Mouse (Mus musculus) kidney, postnatal 0 days (tissue): ENCODE results near the gene Trappc5. TPM values are rescaled to one million over a fixed set of nuclear protein-coding genes. Genes with fewer than 3 reads are reported as not detected.

Source experiments
- ATAC-seq: fragments of 200-750 bp; cut with Nextera tagmentation; replicated peaks from 2 replicates; pipeline ENCODE4 v1.8.0; 2017; ENCODE audit warnings: low read depth, moderate number of reproducible peaks, moderate TSS enrichment, moderate library complexity; ENCODE audit not compliant: low FRiP score
- DNase-seq: peaks from one replicate; pipeline ENCODE4 v3.0.0-alpha.2; 2016; ENCODE audit warnings: low spot score
- H3K27ac ChIP-seq: fragments of 300-500 bp; sonication (generic); 2 replicates; pipeline ENCODE4 v1.5.1; 2014; ENCODE audit warnings: mild to moderate bottlenecking
- H3K27me3 ChIP-seq: fragments of 300-500 bp; sonication (generic); 2 replicates; pipeline ENCODE4 v1.6.1; 2014; ENCODE audit warnings: low read length, mixed read lengths; ENCODE audit not compliant: insufficient read depth
- H3K36me3 ChIP-seq: fragments of 300-500 bp; sonication (generic); 2 replicates; pipeline ENCODE4 v1.6.1; 2014; ENCODE audit warnings: low read length, mixed read lengths; ENCODE audit not compliant: insufficient read depth
- H3K4me1 ChIP-seq: fragments of 300-500 bp; sonication (generic); replicated peaks from 2 replicates; pipeline ENCODE4 v1.6.1; 2014; ENCODE audit warnings: antibody characterized with exemption, low read length, mixed read lengths; ENCODE audit not compliant: insufficient read depth
- H3K4me2 ChIP-seq: fragments of 300-500 bp; sonication (generic); 2 replicates; pipeline ENCODE4 v1.6.1; 2014; ENCODE audit warnings: mild to moderate bottlenecking, low read length, moderate library complexity, mixed read lengths
- H3K4me3 ChIP-seq: fragments of 300-500 bp; sonication (generic); replicated peaks from 2 replicates; pipeline ENCODE4 v1.5.1; 2014; ENCODE audit warnings: low read depth, low read length
- H3K9ac ChIP-seq: fragments of 300-500 bp; sonication (generic); 2 replicates; pipeline ENCODE4 v1.6.1; 2014; ENCODE audit warnings: low read depth, low read length
- H3K9me3 ChIP-seq: fragments of 300-500 bp; sonication (generic); replicated peaks from 2 replicates; pipeline ENCODE4 v1.6.1; 2016; ENCODE audit warnings: low read length, inconsistent platforms, mixed read lengths
- CTCF ChIP-seq: IDR thresholded peaks from 2 replicates; pipeline ENCODE4 v1.5.1; 2016; ENCODE audit warnings: antibody characterized with exemption, low read depth, mild to moderate bottlenecking, moderate library complexity
- WGBS: fragments of 180-500 bp; shearing (Covaris S2); extraction: QIAGEN DNeasy Blood & Tissue Kit; methylation state at CpG from one replicate; pipeline ENCODE4 v1.1.7; 2014; 5-methylcytosine and 5-hydroxymethylcytosine counted together
- polyA plus RNA-seq: library from polyadenylated mRNA; unstranded; fragments of >200 nt; fragmentation: Nextera tagmentation; extraction: Ambion mirVana; gene quantifications from 2 replicates; pipeline ENCODE4 v1.2.1, GENCODE M21; 2015

Trappc5 gene
- polyA plus RNA-seq, 1 experiment from 2014 or later: 32.1 TPM

GRCm38 (mm10) chr8:3655526-3655925, 20.6 kb upstream of the Trappc5 start, which contains the start of gene Retn:
Gene Retn (plus strand): TSS chr8:3655770.
- no peaks in the 10 kb centered on the region for H3K4me1 ChIP-seq
- H3K27me3 ChIP-seq: no peaks in the 10 kb centered on the region
- no peaks in the 10 kb centered on the region for H3K9me3 ChIP-seq
- WGBS: 66% methylated on average over 3 of the region's 3 CpGs
- H3K36me3 ChIP-seq: no peaks in the 10 kb centered on the region
- no peak within 1 kb of the TSS for H3K4me2 ChIP-seq
- no peak within 1 kb of the TSS for H3K9ac ChIP-seq
- no peak for ATAC-seq
- no peak within 1 kb of the TSS for H3K27ac ChIP-seq
- no peak within 1 kb of the TSS for H3K4me3 ChIP-seq
- TF ChIP-seq CTCF: no peak
- DNase-seq: no peak

- Histone ChIP-seq H3K4me2 (no peak overlapping the region), H3K9me3 (no peaks in the 10 kb centered on the region), H3K36me3 (no peaks in the 10 kb centered on the region), H3K9ac (no peak overlapping the region), H3K27me3 (no peaks in the 10 kb centered on the region), H3K27ac (no peak overlapping the region), H3K4me1 (no peaks in the 10 kb centered on the region), H3K4me3 (no peak overlapping the region)
- DNase-seq (no peak), ATAC-seq (no peak; the same call in 1 of the 2 replicates)
- 9% methylated on average over 7 of the region's 7 CpGs for WGBS
- no peak for TF ChIP-seq CTCF
These were observed 19.2 kb upstream of the Trappc5 start for GRCm38 (mm10) chr8:3656725-3657381.

- WGBS: 75% methylated on average over 8 of the region's 8 CpGs
- H3K4me3 ChIP-seq: no peak overlapping the region
- H3K27me3 ChIP-seq: no peaks in the 10 kb centered on the region
These were observed 15.2 kb upstream of the Trappc5 start for GRCm38 (mm10) chr8:3660889-3661288.

GRCm38 (mm10) chr8:3664405-3664804, 11.7 kb upstream of the Trappc5 start:
- Histone ChIP-seq H3K4me1 (no peaks in the 10 kb centered on the region), H3K9me3 (no peaks in the 10 kb centered on the region), H3K4me3 (no peak overlapping the region), H3K36me3 (no peaks in the 10 kb centered on the region), H3K9ac (no peak overlapping the region), H3K27ac (no peak overlapping the region), H3K27me3 (no peaks in the 10 kb centered on the region), H3K4me2 (no peak overlapping the region)
- DNase-seq (no peak), ATAC-seq (no peak)
- TF ChIP-seq CTCF: no peak
- WGBS: 64% methylated on average over 5 of the region's 5 CpGs

More at GRCm38 (mm10) chr8:3660889-3661288, 15.2 kb upstream of the Trappc5 start:
- DNase-seq (no peak), ATAC-seq (no peak)
- H3K9ac ChIP-seq: no peak overlapping the region
- H3K9me3 ChIP-seq: no peaks in the 10 kb centered on the region
- H3K36me3 ChIP-seq: no peaks in the 10 kb centered on the region
- TF ChIP-seq CTCF: no peak
- no peak overlapping the region for H3K27ac ChIP-seq
- H3K4me1 ChIP-seq: no peaks in the 10 kb centered on the region
- no peak overlapping the region for H3K4me2 ChIP-seq

GRCm38 (mm10) chr8:3665507-3665906, 10.6 kb upstream of the Trappc5 start, which contains the start of gene Mcemp1:
Gene Mcemp1 (plus strand): TSS chr8:3665754.
- Histone ChIP-seq H3K4me2 (no peak within 1 kb of the TSS), H3K27ac (no peak within 1 kb of the TSS), H3K4me1 (no peaks in the 10 kb centered on the region), H3K27me3 (no peaks in the 10 kb centered on the region), H3K4me3 (no peak within 1 kb of the TSS), H3K9ac (no peak within 1 kb of the TSS), H3K9me3 (no peaks in the 10 kb centered on the region), H3K36me3 (no peaks in the 10 kb centered on the region)
- TF ChIP-seq CTCF: no peak
- WGBS: 61% methylated on average over 6 of the region's 6 CpGs
- no peak for DNase-seq
- ATAC-seq: no peak

- H3K4me3 ChIP-seq: no peak overlapping the region
- H3K9ac ChIP-seq: no peak overlapping the region
- 80% methylated on average over 2 of the region's 2 CpGs for WGBS
- no peak for ATAC-seq
- no peaks in the 10 kb centered on the region for H3K9me3 ChIP-seq
- no peaks in the 10 kb centered on the region for H3K4me1 ChIP-seq
- no peaks in the 10 kb centered on the region for H3K36me3 ChIP-seq
- DNase-seq: no peak
- no peak overlapping the region for H3K27ac ChIP-seq
- TF ChIP-seq CTCF: no peak
- no peaks in the 10 kb centered on the region for H3K27me3 ChIP-seq
- no peak overlapping the region for H3K4me2 ChIP-seq
These were observed 5.7 kb upstream of the Trappc5 start for GRCm38 (mm10) chr8:3670388-3670787.

- no peaks in the 10 kb centered on the region for H3K27me3 ChIP-seq
- TF ChIP-seq CTCF: peak; percentile 86
- peak; percentile 90 for DNase-seq
- WGBS: 2% methylated on average over 23 of the region's 23 CpGs
- peak within 1 kb of the TSS; percentile 54; the same call in 1 of the 2 replicates for H3K27ac ChIP-seq
- no peaks in the 10 kb centered on the region for H3K36me3 ChIP-seq
- H3K9me3 ChIP-seq: no peaks in the 10 kb centered on the region
- H3K9ac ChIP-seq: peak within 1 kb of the TSS; percentile 58
- H3K4me2 ChIP-seq: peak within 1 kb of the TSS; percentile 75
- H3K4me3 ChIP-seq: peak within 1 kb of the TSS; percentile 44
- H3K4me1 ChIP-seq: no peaks in the 10 kb centered on the region
- ATAC-seq: peak; percentile 73
These were observed 4.1 kb upstream of the Trappc5 start, which contains the start of gene Fcor for GRCm38 (mm10) chr8:3671980-3672491. Gene Fcor (minus strand): TSS chr8:3672362.
